In the genomic region with DNA sequence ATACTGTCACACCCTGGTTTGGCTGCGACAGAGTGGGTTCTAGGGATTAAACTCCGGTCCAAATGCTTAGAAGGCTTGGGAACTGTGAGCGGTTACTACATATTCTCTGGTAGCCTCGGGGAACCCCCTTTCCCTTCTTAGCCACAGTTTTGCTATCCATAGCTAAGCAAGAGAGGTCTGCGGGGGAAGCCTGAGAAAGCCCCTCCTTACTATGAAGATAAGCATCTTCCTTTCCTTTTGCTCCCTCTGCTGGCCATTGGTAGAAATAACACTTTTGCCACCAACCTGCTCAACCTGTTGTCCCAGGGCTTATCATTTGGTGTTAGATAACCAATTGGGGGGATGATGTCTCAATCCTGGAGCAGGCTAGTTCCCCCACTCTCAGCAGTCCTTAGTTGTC, we compare ENCODE assay signal across 9 mouse cellular contexts.
DNase-seq lines count a peak whose midpoint lies in the region; ATAC-seq and TF ChIP-seq lines count a peak whose summit lies in the region.
"Had no signal": no experiment of that assay in that cellular context is flagged by ENCODE, and none has a peak within 500 bp of the region (broad histone marks: within the 10 kb centered on the region; RNA-seq: fewer than 3 reads in every experiment).

No protein-coding gene starts in this region.

- no peaks in the 10 kb centered on the region for H3K36me3 ChIP-seq in MEL (ENCODE audit: control insufficient read depth in 1 of 2, insufficient read depth in 2 of 2, low read length in 2 of 2)
- H3K36me3 ChIP-seq in embryonic facial prominence, embryonic 11.5 days (replicated peaks; ENCODE audit: control insufficient read depth, insufficient read depth, low read depth, low read length) = no peaks in the 10 kb centered on the region
- no peaks in the 10 kb centered on the region for H3K36me3 ChIP-seq in limb, embryonic 11.5 days (ENCODE audit: control insufficient read depth, insufficient read depth, low read length)
- H3K36me3 ChIP-seq: heart, embryonic 13.5 days had no signal

- peak; percentile 68 for TF ChIP-seq RAD21 in MEL (IDR thresholded peaks at IDR 0.05; ENCODE audit: low read depth, low read length)

- no peaks in the 10 kb centered on the region for H3K4me1 ChIP-seq in MEL (ENCODE audit: control insufficient read depth in 1 of 2, insufficient read depth in 2 of 2, low read length in 2 of 2)
- no peaks in the 10 kb centered on the region for H3K4me1 ChIP-seq in embryonic facial prominence, embryonic 11.5 days (ENCODE audit: control insufficient read depth, insufficient read depth, low read length)
- no peaks in the 10 kb centered on the region for H3K4me1 ChIP-seq in limb, embryonic 11.5 days (ENCODE audit: control insufficient read depth, insufficient read depth, low read length)
- H3K4me1 ChIP-seq: heart, embryonic 13.5 days had no signal

- no peak overlapping the region for H3K4me3 ChIP-seq in MEL (ENCODE audit: control insufficient read depth in 1 of 2, insufficient read depth in 1 of 2, low read depth in 2 of 2, low read length in 2 of 2)
- H3K4me3 ChIP-seq in embryonic facial prominence, embryonic 11.5 days (ENCODE audit: low read depth, low read length) = no peak overlapping the region
- H3K4me3 ChIP-seq in limb, embryonic 11.5 days (ENCODE audit: low read depth, low read length) = no peak overlapping the region
- H3K4me3 ChIP-seq: heart, embryonic 13.5 days had no signal

- H3K9ac ChIP-seq in MEL (ENCODE audit: control insufficient read depth, low read depth, low read length, poor library complexity, severe bottlenecking) = no peak overlapping the region
- H3K9ac ChIP-seq in embryonic facial prominence, embryonic 11.5 days (replicated peaks; ENCODE audit: low read length) = no peak overlapping the region
- H3K9ac ChIP-seq in limb, embryonic 11.5 days (ENCODE audit: low read length) = no peak overlapping the region
- H3K9ac ChIP-seq: heart, embryonic 13.5 days had no signal

- no peaks in the 10 kb centered on the region for H3K79me2 ChIP-seq in MEL (ENCODE audit: control insufficient read depth, insufficient read depth, low read length, poor library complexity)

- no peak overlapping the region for H3K4me2 ChIP-seq in embryonic facial prominence, embryonic 11.5 days (ENCODE audit: low read depth, low read length)
- H3K4me2 ChIP-seq in limb, embryonic 11.5 days (ENCODE audit: low read depth, severe bottlenecking) = no peak overlapping the region
- H3K4me2 ChIP-seq: heart, embryonic 13.5 days had no signal

- TF ChIP-seq EP300 in MEL (IDR thresholded peaks at IDR 0.05; ENCODE audit: low read depth in 1 of 2, low read length in 2 of 2) = peak; percentile 18 to 52; a peak in 2 of 4 replicates

- TF ChIP-seq CTCF in MEL (IDR thresholded peaks at IDR 0.05 in 2 of 3, conservative IDR thresholded peaks at IDR 0.05 in 1 of 3; ENCODE audit: control insufficient read depth in 1 of 3, insufficient read depth in 1 of 3, low read depth in 2 of 3, low read length in 3 of 3, poor library complexity in 1 of 3, severe bottlenecking in 1 of 3) = peak; percentile 21 to 77 (median 65); a peak in 5 of 6 replicates

- DNase-seq in layer of hippocampus, adult 9-11 months = peak; percentile 19
- no peak for DNase-seq in layer of hippocampus, adult 11-12 months (ENCODE audit: low spot score)
- peak; percentile 64 for DNase-seq in MEL (ENCODE audit: low read depth, low spot score)
- peak; percentile 86 for DNase-seq in brain, adult 2 months (ENCODE audit: low read depth, low spot score)
- peak; percentile 80 for DNase-seq in embryonic facial prominence, embryonic 11.5 days (ENCODE audit: low spot score)
- DNase-seq in limb, embryonic 11.5 days (ENCODE audit: low spot score) = peak; percentile 57
- DNase-seq in right cerebral cortex, postnatal 4 days = peak; percentile 27
- no peak for DNase-seq in urinary bladder, adult 2 months (ENCODE audit: low spot score)

- H3K9me3 ChIP-seq in MEL (replicated peaks; ENCODE audit: insufficient read depth, low read length) = no peaks in the 10 kb centered on the region
- no peaks in the 10 kb centered on the region for H3K9me3 ChIP-seq in embryonic facial prominence, embryonic 11.5 days (replicated peaks; ENCODE audit: control insufficient read depth, low read length)
- H3K9me3 ChIP-seq in limb, embryonic 11.5 days (ENCODE audit: control insufficient read depth, low read length) = no peaks in the 10 kb centered on the region
- H3K9me3 ChIP-seq: heart, embryonic 13.5 days had no signal

- TF ChIP-seq POLR2A in MEL (IDR thresholded peaks at IDR 0.05; ENCODE audit: control insufficient read depth in 1 of 2, insufficient read depth in 1 of 2, low read depth in 1 of 2, low read length in 2 of 2, poor library complexity in 1 of 2) = no peak

- H3K27ac ChIP-seq in MEL (ENCODE audit: control insufficient read depth, low read depth, low read length) = no peak overlapping the region
- no peak overlapping the region for H3K27ac ChIP-seq in embryonic facial prominence, embryonic 11.5 days (replicated peaks; ENCODE audit: low read depth, low read length)
- no peak overlapping the region for H3K27ac ChIP-seq in limb, embryonic 11.5 days (replicated peaks; ENCODE audit: low read depth, low read length)
- H3K27ac ChIP-seq: heart, embryonic 13.5 days had no signal

- no peak for ATAC-seq in embryonic facial prominence, embryonic 11.5 days (replicated peaks; ENCODE audit: insufficient number of reproducible peaks, low FRiP score, low TSS enrichment, low read depth)
- ATAC-seq in limb, embryonic 11.5 days (ENCODE audit: insufficient number of reproducible peaks, low FRiP score, low TSS enrichment, low read depth) = no peak

- H3K27me3 ChIP-seq in MEL (ENCODE audit: control insufficient read depth in 1 of 2, insufficient read depth in 2 of 2, low read length in 2 of 2) = no peaks in the 10 kb centered on the region
- H3K27me3 ChIP-seq in embryonic facial prominence, embryonic 11.5 days (ENCODE audit: control insufficient read depth, insufficient read depth, low read length) = no peaks in the 10 kb centered on the region
- H3K27me3 ChIP-seq in limb, embryonic 11.5 days (ENCODE audit: control insufficient read depth, insufficient read depth, low read length) = no peaks in the 10 kb centered on the region
- H3K27me3 ChIP-seq: heart, embryonic 13.5 days had no signal

- WGBS in embryonic facial prominence, embryonic 11.5 days = 78% methylated on average over 5 of the region's 5 CpGs
- 82% methylated on average over 5 of the region's 5 CpGs for WGBS in limb, embryonic 11.5 days

TF ChIP-seq in MEL, 35 proteins besides CTCF, POLR2A, EP300 and RAD21 (continues in another document):
- TF ChIP-seq NRF1 (IDR thresholded peaks at IDR 0.05; ENCODE audit: insufficient read depth, low read depth, low read length, poor library complexity, severe bottlenecking) = no peak
- no peak for TF ChIP-seq MAX (IDR thresholded peaks at IDR 0.05; ENCODE audit: low read length)
- TF ChIP-seq JUND (IDR thresholded peaks at IDR 0.05; ENCODE audit: low read depth, low read length) = no peak
- no peak for TF ChIP-seq ELF1 (IDR thresholded peaks at IDR 0.05; ENCODE audit: low read depth, low read length)
- TF ChIP-seq GATA1 (IDR thresholded peaks at IDR 0.05; ENCODE audit: low read depth, low read length) = peak; percentile 93
- TF ChIP-seq ETS1 (IDR thresholded peaks at IDR 0.05; ENCODE audit: low read depth, low read length) = no peak
- TF ChIP-seq TBP (IDR thresholded peaks at IDR 0.05; ENCODE audit: low read depth, low read length) = no peak
- no peak for TF ChIP-seq USF1 (IDR thresholded peaks at IDR 0.05; ENCODE audit: low read depth, low read length)
- TF ChIP-seq ZKSCAN1 (IDR thresholded peaks at IDR 0.05; ENCODE audit: low read depth, low read length) = no peak
- TF ChIP-seq MAZ (IDR thresholded peaks at IDR 0.05; ENCODE audit: low read depth, low read length) = 0 out of 2 replicates have a peak, but pooled peaks have one; percentile 28
- TF ChIP-seq TAL1 (IDR thresholded peaks at IDR 0.05; ENCODE audit: low read length) = no peak
- TF ChIP-seq POLR2AphosphoS2 (IDR thresholded peaks at IDR 0.05; ENCODE audit: low read length) = no peak
- TF ChIP-seq ZMIZ1 (IDR thresholded peaks at IDR 0.05; ENCODE audit: low read depth, low read length) = no peak
- TF ChIP-seq MYB (IDR thresholded peaks at IDR 0.05; ENCODE audit: low read depth, low read length) = no peak
- peak; percentile 71 for TF ChIP-seq ZC3H11A (IDR thresholded peaks at IDR 0.05; ENCODE audit: low read depth, low read length)
- TF ChIP-seq MXI1 (IDR thresholded peaks at IDR 0.05; ENCODE audit: low read depth, low read length) = no peak
- TF ChIP-seq MEF2A (IDR thresholded peaks at IDR 0.05; ENCODE audit: extremely low read depth, insufficient replicate concordance, low read depth, low read length, poor library complexity, severe bottlenecking) = no peak
- no peak for TF ChIP-seq NELFE (IDR thresholded peaks at IDR 0.05; ENCODE audit: low read depth, low read length)
- TF ChIP-seq E2F4 (IDR thresholded peaks at IDR 0.05; ENCODE audit: borderline replicate concordance, low read depth, low read length) = no peak
- TF ChIP-seq UBTF (IDR thresholded peaks at IDR 0.05; ENCODE audit: borderline replicate concordance, insufficient read depth, low read depth, low read length) = no peak
- 0 out of 2 replicates have a peak, but pooled peaks have one; percentile 20 for TF ChIP-seq RCOR1 (IDR thresholded peaks at IDR 0.05; ENCODE audit: low read depth, low read length)
- no peak for TF ChIP-seq BHLHE40 (IDR thresholded peaks at IDR 0.05; ENCODE audit: borderline replicate concordance, low read depth, low read length)
- TF ChIP-seq KAT2A (conservative IDR thresholded peaks at IDR 0.05; ENCODE audit: low read depth, low read length) = no peak
- TF ChIP-seq ZNF384 (IDR thresholded peaks at IDR 0.05; ENCODE audit: low read depth, low read length) = no peak; the same call in 1 of the 2 replicates
- no peak for TF ChIP-seq TCF12 (IDR thresholded peaks at IDR 0.05; ENCODE audit: low read depth, low read length)
- 0 out of 2 replicates have a peak, but pooled peaks have one; percentile 20 for TF ChIP-seq GABPA (IDR thresholded peaks at IDR 0.05; ENCODE audit: low read depth, low read length)
- peak; percentile 82 for TF ChIP-seq SMC3 (IDR thresholded peaks at IDR 0.05; ENCODE audit: low read depth, low read length)
- TF ChIP-seq MYC (IDR thresholded peaks at IDR 0.05; ENCODE audit: low read depth, low read length) = no peak
- no peak for TF ChIP-seq POLR2AphosphoS5 (IDR thresholded peaks at IDR 0.05; ENCODE audit: borderline replicate concordance, low read depth, low read length)
- TF ChIP-seq SIN3A (IDR thresholded peaks at IDR 0.05; ENCODE audit: low read length) = no peak
- no peak for TF ChIP-seq MAFK (IDR thresholded peaks at IDR 0.05; ENCODE audit: borderline replicate concordance, low read depth, low read length)
- no peak for TF ChIP-seq HCFC1 (IDR thresholded peaks at IDR 0.05; ENCODE audit: low read depth, low read length)

Comparison
In these comparisons a context has a peak if more than half of its experiments do, and no peak if none do; other contexts are left out.
1. DNase-seq: peak in layer of hippocampus, adult 9-11 months (single experiment), MEL (single experiment), brain, adult 2 months (single experiment), embryonic facial prominence, embryonic 11.5 days (single experiment), limb, embryonic 11.5 days (single experiment) and right cerebral cortex, postnatal 4 days (single experiment); none in layer of hippocampus, adult 11-12 months (single experiment) and urinary bladder, adult 2 months (single experiment).